Mouse (Mus musculus): ENCODE data around the gene Glul. TPM values are rescaled to one million over a fixed set of nuclear protein-coding genes. Genes with fewer than 3 reads are reported as not detected.

The Glul gene
- polyA plus RNA-seq, 1 experiment, result 37.6 TPM

- TF ChIP-seq MYOD1 (IDR thresholded peaks at IDR 0.05; ENCODE audit: control insufficient read depth in 1 of 3, insufficient read length in 2 of 3, low read depth in 2 of 3) (no peak), REST (IDR thresholded peaks at IDR 0.05; ENCODE audit: insufficient read depth, insufficient read length) (no peak), POLR2A (IDR thresholded peaks at IDR 0.05; ENCODE audit: insufficient read length, low read depth) (no peak), MYOG (IDR thresholded peaks at IDR 0.05; ENCODE audit: control insufficient read depth in 1 of 3, insufficient read depth in 1 of 3, insufficient read length in 2 of 3, low read depth in 2 of 3) (no peak), CEBPB (IDR thresholded peaks at IDR 0.05; ENCODE audit: insufficient read depth, poor library complexity, severe bottlenecking) (no peak), USF1 (IDR thresholded peaks at IDR 0.05; ENCODE audit: low read depth) (no peak), TCF3 (IDR thresholded peaks at IDR 0.05; ENCODE audit: insufficient read length, low read depth) (no peak), POLR2AphosphoS2 (IDR thresholded peaks at IDR 0.05; ENCODE audit: insufficient read length, low read depth) (no peak), TCF12 (IDR thresholded peaks at IDR 0.05; ENCODE audit: insufficient read depth, poor library complexity, severe bottlenecking) (no peak), SRF (IDR thresholded peaks at IDR 0.05; ENCODE audit: control insufficient read depth, insufficient read length, low read depth) (no peak), E2F4 (IDR thresholded peaks at IDR 0.05; ENCODE audit: insufficient read depth) (no peak), MAX (IDR thresholded peaks at IDR 0.05; ENCODE audit: low read depth) (no peak)
- no peaks in the 10 kb centered on the region for H3K79me2 ChIP-seq (ENCODE audit: control insufficient read depth, insufficient read depth)
- no peaks in the 10 kb centered on the region for H3K36me3 ChIP-seq (ENCODE audit: control insufficient read depth, insufficient read depth)
- H3ac ChIP-seq (ENCODE audit: control insufficient read depth, insufficient read length), result no peak overlapping the region
- no peaks in the 10 kb centered on the region for H3K27me3 ChIP-seq (ENCODE audit: control insufficient read depth, insufficient read depth, insufficient read length)
- H3K4me2 ChIP-seq (ENCODE audit: low read depth), result no peak overlapping the region
- no peak overlapping the region for H3K4me3 ChIP-seq
Observed at GRCm38 (mm10) chr1:153947837-153948236, 48.1 kb downstream of the Glul start.

DNA sequence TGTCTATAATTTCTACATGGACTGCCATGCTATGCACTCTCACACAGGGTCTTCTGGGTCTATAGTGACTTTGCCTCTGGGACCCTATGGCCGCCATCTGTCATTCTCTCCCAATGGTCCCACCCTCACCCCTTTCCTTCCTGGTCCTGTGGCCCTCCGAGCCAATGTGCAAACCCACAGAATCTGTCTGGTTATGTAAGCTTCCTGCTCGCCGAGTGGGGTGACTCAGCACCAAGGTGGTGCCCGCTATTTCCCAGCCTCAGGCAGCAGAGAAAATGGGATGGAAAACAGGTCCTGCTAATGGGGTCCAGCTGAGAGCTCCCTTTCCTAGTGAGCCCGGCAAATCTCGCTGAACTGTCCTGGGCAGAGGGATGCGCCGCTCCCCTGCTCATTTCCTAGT lies 53.5 kb downstream of the Glul start:
- TF ChIP-seq E2F4 (IDR thresholded peaks at IDR 0.05; ENCODE audit: insufficient read depth), result no peak
- no peak for TF ChIP-seq POLR2AphosphoS2 (IDR thresholded peaks at IDR 0.05; ENCODE audit: insufficient read length, low read depth)
- no peak for TF ChIP-seq POLR2A (IDR thresholded peaks at IDR 0.05; ENCODE audit: insufficient read length, low read depth)
- no peak for TF ChIP-seq MYOD1 (IDR thresholded peaks at IDR 0.05; ENCODE audit: control insufficient read depth in 1 of 3, insufficient read length in 2 of 3, low read depth in 2 of 3)
- no peak for TF ChIP-seq SRF (IDR thresholded peaks at IDR 0.05; ENCODE audit: control insufficient read depth, insufficient read length, low read depth)
- no peak for TF ChIP-seq TCF12 (IDR thresholded peaks at IDR 0.05; ENCODE audit: insufficient read depth, poor library complexity, severe bottlenecking)
- no peak for TF ChIP-seq USF1 (IDR thresholded peaks at IDR 0.05; ENCODE audit: low read depth)
- no peak for TF ChIP-seq MYOG (IDR thresholded peaks at IDR 0.05; ENCODE audit: control insufficient read depth in 1 of 3, insufficient read depth in 1 of 3, insufficient read length in 2 of 3, low read depth in 2 of 3)
- TF ChIP-seq TCF3 (IDR thresholded peaks at IDR 0.05; ENCODE audit: insufficient read length, low read depth), result no peak
- no peak for TF ChIP-seq MAX (IDR thresholded peaks at IDR 0.05; ENCODE audit: low read depth)
- no peak for TF ChIP-seq REST (IDR thresholded peaks at IDR 0.05; ENCODE audit: insufficient read depth, insufficient read length)
- TF ChIP-seq CEBPB (IDR thresholded peaks at IDR 0.05; ENCODE audit: insufficient read depth, poor library complexity, severe bottlenecking), result no peak
- H3K36me3 ChIP-seq (ENCODE audit: control insufficient read depth, insufficient read depth), result no peaks in the 10 kb centered on the region
- no peaks in the 10 kb centered on the region for H3K79me2 ChIP-seq (ENCODE audit: control insufficient read depth, insufficient read depth)

DNA sequence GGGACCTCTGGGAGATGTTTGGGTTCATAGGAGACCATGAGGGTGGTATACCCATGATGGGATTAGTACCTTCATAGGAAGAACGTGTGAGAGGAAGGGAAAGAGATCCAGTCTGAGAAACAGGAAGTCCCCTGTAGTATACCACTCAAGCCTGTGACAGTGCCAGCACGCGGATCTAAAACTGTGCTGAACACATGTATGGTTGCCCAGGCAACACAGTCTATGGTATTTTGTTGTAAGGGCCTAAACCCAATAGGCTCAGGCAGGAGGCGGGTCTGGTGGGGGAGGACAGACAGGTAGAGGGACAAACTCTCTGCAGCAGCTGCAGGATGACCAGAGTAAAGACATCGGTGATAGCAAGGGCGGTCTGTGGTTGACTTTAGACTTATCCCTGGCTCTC lies 54.1 kb downstream of the Glul start:
- Histone ChIP-seq H3K79me2 (ENCODE audit: control insufficient read depth, insufficient read depth) (no peaks in the 10 kb centered on the region), H3K27me3 (ENCODE audit: control insufficient read depth, insufficient read depth, insufficient read length) (no peaks in the 10 kb centered on the region), H3ac (ENCODE audit: control insufficient read depth, insufficient read length) (no peak overlapping the region), H3K36me3 (ENCODE audit: control insufficient read depth, insufficient read depth) (no peaks in the 10 kb centered on the region), H3K4me2 (ENCODE audit: low read depth) (no peak overlapping the region), H3K4me3 (no peak overlapping the region)
- TF ChIP-seq MYOG (IDR thresholded peaks at IDR 0.05; ENCODE audit: control insufficient read depth in 1 of 3, insufficient read depth in 1 of 3, insufficient read length in 2 of 3, low read depth in 2 of 3), result no peak
- no peak for TF ChIP-seq CEBPB (IDR thresholded peaks at IDR 0.05; ENCODE audit: insufficient read depth, poor library complexity, severe bottlenecking)
- no peak for TF ChIP-seq REST (IDR thresholded peaks at IDR 0.05; ENCODE audit: insufficient read depth, insufficient read length)
- no peak for TF ChIP-seq MYOD1 (IDR thresholded peaks at IDR 0.05; ENCODE audit: control insufficient read depth in 1 of 3, insufficient read length in 2 of 3, low read depth in 2 of 3)
- TF ChIP-seq MAX (IDR thresholded peaks at IDR 0.05; ENCODE audit: low read depth), result no peak
- no peak for TF ChIP-seq USF1 (IDR thresholded peaks at IDR 0.05; ENCODE audit: low read depth)
- no peak for TF ChIP-seq POLR2A (IDR thresholded peaks at IDR 0.05; ENCODE audit: insufficient read length, low read depth)

More for the DNA sequence above, 53.5 kb downstream of the Glul start:
- Histone ChIP-seq H3K4me3 (no peak overlapping the region), H3K4me2 (ENCODE audit: low read depth) (no peak overlapping the region), H3K27me3 (ENCODE audit: control insufficient read depth, insufficient read depth, insufficient read length) (no peaks in the 10 kb centered on the region), H3ac (ENCODE audit: control insufficient read depth, insufficient read length) (no peak overlapping the region)

GRCm38 (mm10) chr1:153957850-153958249 lies 58.1 kb downstream of the Glul start:
- TF ChIP-seq TCF3 (IDR thresholded peaks at IDR 0.05; ENCODE audit: insufficient read length, low read depth), result no peak
- TF ChIP-seq TCF12 (IDR thresholded peaks at IDR 0.05; ENCODE audit: insufficient read depth, poor library complexity, severe bottlenecking), result no peak
- no peak for TF ChIP-seq POLR2AphosphoS2 (IDR thresholded peaks at IDR 0.05; ENCODE audit: insufficient read length, low read depth)
- TF ChIP-seq E2F4 (IDR thresholded peaks at IDR 0.05; ENCODE audit: insufficient read depth), result no peak
- TF ChIP-seq SRF (IDR thresholded peaks at IDR 0.05; ENCODE audit: control insufficient read depth, insufficient read length, low read depth), result no peak
- TF ChIP-seq CEBPB (IDR thresholded peaks at IDR 0.05; ENCODE audit: insufficient read depth, poor library complexity, severe bottlenecking), result no peak
- no peak for TF ChIP-seq MYOD1 (IDR thresholded peaks at IDR 0.05; ENCODE audit: control insufficient read depth in 1 of 3, insufficient read length in 2 of 3, low read depth in 2 of 3)
- no peak for TF ChIP-seq POLR2A (IDR thresholded peaks at IDR 0.05; ENCODE audit: insufficient read length, low read depth)
- TF ChIP-seq USF1 (IDR thresholded peaks at IDR 0.05; ENCODE audit: low read depth), result no peak
- TF ChIP-seq MAX (IDR thresholded peaks at IDR 0.05; ENCODE audit: low read depth), result no peak
- TF ChIP-seq REST (IDR thresholded peaks at IDR 0.05; ENCODE audit: insufficient read depth, insufficient read length), result no peak
- no peak for TF ChIP-seq MYOG (IDR thresholded peaks at IDR 0.05; ENCODE audit: control insufficient read depth in 1 of 3, insufficient read depth in 1 of 3, insufficient read length in 2 of 3, low read depth in 2 of 3)

More at GRCm38 (mm10) chr1:153957850-153958249, 58.1 kb downstream of the Glul start:
- Histone ChIP-seq H3K4me3 (no peak overlapping the region), H3K79me2 (ENCODE audit: control insufficient read depth, insufficient read depth) (no peaks in the 10 kb centered on the region), H3K27me3 (ENCODE audit: control insufficient read depth, insufficient read depth, insufficient read length) (no peaks in the 10 kb centered on the region), H3ac (ENCODE audit: control insufficient read depth, insufficient read length) (no peak overlapping the region), H3K36me3 (ENCODE audit: control insufficient read depth, insufficient read depth) (no peaks in the 10 kb centered on the region), H3K4me2 (ENCODE audit: low read depth) (no peak overlapping the region)

Other genes with a start within 250 kb of the Glul start
- gene Rgs8, start 246.9 kb upstream of the Glul start, polyA plus RNA-seq (2012; fragmentation: generic; extraction: Trizol), result 0.16 TPM
- 6.5 TPM for gene Rgs16, start 159.6 kb upstream of the Glul start, polyA plus RNA-seq (2012; fragmentation: generic; extraction: Trizol)
- gene Rnasel, start 150.5 kb upstream of the Glul start, polyA plus RNA-seq (2012; fragmentation: generic; extraction: Trizol), result 0.11 TPM
- gene Rgsl1, start 55.8 kb upstream of the Glul start, polyA plus RNA-seq (2012; fragmentation: generic; extraction: Trizol), result not detected
- gene Teddm1b, start 25.6 kb upstream of the Glul start, polyA plus RNA-seq (2012; fragmentation: generic; extraction: Trizol), result 0.01 TPM
- gene Teddm1a, start 8.2 kb upstream of the Glul start, polyA plus RNA-seq (2012; fragmentation: generic; extraction: Trizol), result not detected
- gene Teddm2, start 284 bp downstream of the Glul start, polyA plus RNA-seq (2012; fragmentation: generic; extraction: Trizol), result 0.20 TPM